Mouse (Mus musculus) heart, embryonic 12.5 days (tissue): ENCODE results near the gene Ctnna3. TPM values are rescaled to one million over a fixed set of nuclear protein-coding genes. Genes with fewer than 3 reads are reported as not detected.
"Not testable (repeated sequence)": the region's sequence is repeated elsewhere in the genome, so short reads cannot be mapped to it uniquely, and the experiment has no call there.

Source experiments
- ATAC-seq: fragments of 200-750 bp; cut with Nextera tagmentation; 2 replicates; pipeline ENCODE4 v1.8.0; 2017; ENCODE audit warnings: moderate TSS enrichment, moderate library complexity; ENCODE audit not compliant: insufficient number of reproducible peaks, low FRiP score
- H3K27ac ChIP-seq: fragments of 300-500 bp; sonication (generic); 2 replicates; pipeline ENCODE4 v1.5.1; 2016; ENCODE audit warnings: mild to moderate bottlenecking, moderate library complexity; ENCODE audit not compliant: poor library complexity, severe bottlenecking
- H3K27me3 ChIP-seq: fragments of 300-500 bp; sonication (generic); replicated peaks from 2 replicates; pipeline ENCODE4 v1.6.1; 2016; ENCODE audit warnings: mild to moderate bottlenecking, moderate library complexity
- H3K36me3 ChIP-seq: fragments of 300-500 bp; sonication (generic); 2 replicates; pipeline ENCODE4 v1.6.1; 2016; ENCODE audit warnings: mild to moderate bottlenecking, moderate library complexity
- H3K4me1 ChIP-seq: fragments of 300-500 bp; sonication (generic); replicated peaks from 2 replicates; pipeline ENCODE4 v1.6.1; 2016; ENCODE audit warnings: mild to moderate bottlenecking
- H3K4me2 ChIP-seq: fragments of 300-500 bp; sonication (generic); 2 replicates; pipeline ENCODE4 v1.6.1; 2016; ENCODE audit warnings: mild to moderate bottlenecking, moderate library complexity
- H3K4me3 ChIP-seq: fragments of 300-500 bp; sonication (generic); 2 replicates; pipeline ENCODE4 v1.5.1; 2016; ENCODE audit warnings: mild to moderate bottlenecking
- H3K9ac ChIP-seq: fragments of 300-500 bp; sonication (generic); 2 replicates; pipeline ENCODE4 v1.6.1; 2016; ENCODE audit warnings: mild to moderate bottlenecking, moderate library complexity
- H3K9me3 ChIP-seq: fragments of 300-500 bp; sonication (generic); replicated peaks from 2 replicates; pipeline ENCODE4 v1.6.1; 2016; ENCODE audit warnings: mild to moderate bottlenecking, moderate library complexity
- WGBS: fragments of 180-500 bp; shearing (Covaris S2); methylation state at CpG from one replicate; pipeline ENCODE4 v1.1.7; 2016; 5-methylcytosine and 5-hydroxymethylcytosine counted together
- polyA plus RNA-seq: library from polyadenylated mRNA; unstranded; fragments of >200 nt; fragmentation: Nextera tagmentation; extraction: Ambion mirVana; gene quantifications from 2 replicates; pipeline ENCODE4 v1.2.1, GENCODE M21; 2016

The Ctnna3 gene
- polyA plus RNA-seq, 1 experiment from 2014 or later: 24.0 TPM

DNA sequence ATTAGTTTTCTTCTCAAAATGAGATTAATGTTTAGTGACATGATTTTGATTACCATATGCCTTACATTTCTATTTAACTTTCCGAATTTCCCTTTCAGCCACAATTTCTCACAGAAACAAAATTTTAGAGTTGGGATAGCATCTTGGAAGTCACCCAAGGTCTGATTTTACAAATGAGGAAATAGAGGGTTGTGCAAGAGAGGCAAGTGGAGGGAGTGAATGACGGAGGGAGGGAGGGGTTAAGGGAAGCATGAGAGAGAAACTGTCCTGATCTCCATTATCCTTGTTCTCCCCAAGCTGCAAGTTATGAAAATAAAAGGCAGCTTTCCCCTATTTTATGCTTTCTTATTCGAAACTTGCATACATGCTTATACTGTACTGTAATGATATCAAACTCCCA lies 943.4 kb downstream of the Ctnna3 start:
- Histone ChIP-seq H3K27ac (no peak overlapping the region), H3K9ac (no peak overlapping the region), H3K9me3 (no peaks in the 10 kb centered on the region), H3K27me3 (no peaks in the 10 kb centered on the region), H3K36me3 (no peaks in the 10 kb centered on the region), H3K4me1 (no peaks in the 10 kb centered on the region), H3K4me3 (no peak overlapping the region), H3K4me2 (no peak overlapping the region)
- WGBS: 69% methylated on average over 3 of the region's 3 CpGs
- no peak for ATAC-seq

DNA sequence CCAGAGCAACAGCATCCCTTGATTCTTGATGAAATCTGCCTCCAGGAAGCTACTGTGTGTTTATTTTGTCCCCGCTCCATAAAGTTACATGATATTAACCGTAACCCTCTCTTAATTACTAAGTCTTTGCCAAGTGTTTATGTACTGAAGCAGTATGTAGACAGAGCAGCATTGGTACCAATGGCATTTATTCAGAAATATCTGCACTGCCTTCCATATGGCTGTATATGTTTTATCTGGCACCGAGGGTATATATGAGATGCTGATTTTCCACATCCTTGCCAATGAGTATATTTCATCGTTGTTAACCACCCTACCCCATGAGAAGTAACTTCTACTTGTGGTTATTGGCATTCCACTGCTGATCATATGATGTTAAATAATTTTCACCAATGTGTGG lies 947.9 kb downstream of the Ctnna3 start:
- H3K27me3 ChIP-seq: no peaks in the 10 kb centered on the region
- no peak for ATAC-seq
- WGBS: 83% methylated on average over 4 of the region's 4 CpGs

GRCm38 (mm10) chr10:64396579-64396978 lies 966.7 kb downstream of the Ctnna3 start:
- Histone ChIP-seq H3K4me1 (no peaks in the 10 kb centered on the region), H3K27me3 (no peaks in the 10 kb centered on the region), H3K9ac (no peak overlapping the region), H3K27ac (no peak overlapping the region), H3K4me2 (no peak overlapping the region), H3K36me3 (no peaks in the 10 kb centered on the region), H3K9me3 (no peaks in the 10 kb centered on the region), H3K4me3 (no peak overlapping the region)
- ATAC-seq: no peak
- WGBS: 75% methylated on average over 2 of the region's 2 CpGs

More for the DNA sequence above, 947.9 kb downstream of the Ctnna3 start:
- Histone ChIP-seq H3K9ac (no peak overlapping the region), H3K4me2 (no peak overlapping the region), H3K36me3 (no peaks in the 10 kb centered on the region), H3K4me1 (no peaks in the 10 kb centered on the region), H3K4me3 (no peak overlapping the region), H3K9me3 (no peaks in the 10 kb centered on the region), H3K27ac (no peak overlapping the region)

DNA sequence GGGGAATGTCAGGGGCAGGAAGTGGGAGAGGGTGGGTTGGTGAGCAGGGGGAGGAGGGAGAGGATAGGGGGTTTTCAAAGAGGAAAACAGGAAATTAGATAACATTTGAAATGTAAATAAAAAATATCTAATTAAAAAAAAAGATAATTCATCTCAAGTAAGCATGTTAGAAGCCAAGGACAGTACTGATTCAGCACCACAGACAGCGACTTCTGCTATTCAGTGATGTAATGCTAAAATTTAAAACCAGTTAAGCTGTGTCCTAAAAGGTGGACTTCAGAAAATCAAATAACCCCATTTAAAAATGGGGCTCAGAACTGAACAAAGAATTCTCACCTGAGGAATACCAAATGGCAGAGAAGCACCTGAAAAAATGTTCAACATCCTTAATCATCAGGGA lies 988.5 kb downstream of the Ctnna3 start:
- not testable (repeated sequence) for H3K9me3 ChIP-seq, H3K27me3 ChIP-seq, H3K4me2 ChIP-seq, H3K9ac ChIP-seq, ATAC-seq, H3K27ac ChIP-seq, H3K4me3 ChIP-seq, H3K36me3 ChIP-seq, H3K4me1 ChIP-seq
- 16% methylated on average over 1 of the region's 1 CpGs for WGBS

DNA sequence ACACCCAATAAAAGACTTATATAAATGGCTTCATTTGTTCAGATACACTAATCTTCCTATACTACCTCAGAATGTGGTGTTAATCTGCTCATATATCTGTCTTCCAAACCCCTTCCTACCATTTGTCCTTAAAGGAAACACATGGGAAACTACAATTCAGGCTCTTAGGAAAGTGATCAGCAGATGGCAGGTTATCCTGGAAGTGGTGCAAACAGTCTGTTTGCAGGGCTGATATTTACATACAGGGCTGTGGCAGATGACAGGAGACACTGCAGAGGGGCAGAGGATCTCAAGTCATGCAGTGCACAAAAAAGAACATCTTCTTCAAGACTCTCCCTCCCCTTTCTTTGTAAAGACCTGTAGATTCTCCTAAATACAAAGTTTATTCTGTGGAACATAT lies 1008.8 kb downstream of the Ctnna3 start:
- Histone ChIP-seq H3K4me1 (no peaks in the 10 kb centered on the region), H3K4me2 (no peak overlapping the region), H3K27me3 (no peaks in the 10 kb centered on the region), H3K36me3 (no peaks in the 10 kb centered on the region), H3K27ac (no peak overlapping the region), H3K4me3 (no peak overlapping the region), H3K9ac (no peak overlapping the region), H3K9me3 (no peaks in the 10 kb centered on the region)
- ATAC-seq: no peak

GRCm38 (mm10) chr10:64448624-64449023 lies 1018.7 kb downstream of the Ctnna3 start:
- Histone ChIP-seq H3K36me3 (no peaks in the 10 kb centered on the region), H3K9ac (no peak overlapping the region), H3K4me2 (no peak overlapping the region), H3K27ac (no peak overlapping the region), H3K27me3 (no peaks in the 10 kb centered on the region), H3K4me1 (no peaks in the 10 kb centered on the region), H3K9me3 (no peaks in the 10 kb centered on the region), H3K4me3 (no peak overlapping the region)
- no peak for ATAC-seq
- 82% methylated on average over 2 of the region's 2 CpGs for WGBS

DNA sequence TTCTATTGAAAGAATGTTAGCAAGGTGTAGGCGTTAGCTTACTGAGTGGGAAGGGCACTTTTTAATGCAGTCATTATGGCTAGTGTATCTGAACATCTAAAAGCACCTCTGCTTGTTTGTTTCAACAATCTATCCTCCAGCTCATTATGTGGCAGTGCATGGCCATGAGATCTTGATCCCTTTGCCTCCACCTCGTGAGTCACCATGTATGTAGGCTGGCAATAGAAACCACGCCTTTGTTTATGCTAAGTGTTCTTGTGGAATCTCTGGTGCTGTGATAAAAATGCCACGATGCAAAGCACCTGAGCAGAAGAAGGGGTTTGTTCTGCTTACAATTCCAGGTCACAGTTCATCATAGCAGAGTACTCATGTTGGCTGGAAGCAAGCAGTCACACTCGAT lies 1053.4 kb downstream of the Ctnna3 start:
- H3K4me3 ChIP-seq: no peak overlapping the region
- ATAC-seq: no peak
- no peak overlapping the region for H3K27ac ChIP-seq
- H3K9ac ChIP-seq: no peak overlapping the region
- no peaks in the 10 kb centered on the region for H3K36me3 ChIP-seq
- WGBS: 73% methylated on average over 5 of the region's 5 CpGs
- H3K9me3 ChIP-seq: no peaks in the 10 kb centered on the region
- no peaks in the 10 kb centered on the region for H3K27me3 ChIP-seq
- H3K4me1 ChIP-seq: no peaks in the 10 kb centered on the region
- no peak overlapping the region for H3K4me2 ChIP-seq

DNA sequence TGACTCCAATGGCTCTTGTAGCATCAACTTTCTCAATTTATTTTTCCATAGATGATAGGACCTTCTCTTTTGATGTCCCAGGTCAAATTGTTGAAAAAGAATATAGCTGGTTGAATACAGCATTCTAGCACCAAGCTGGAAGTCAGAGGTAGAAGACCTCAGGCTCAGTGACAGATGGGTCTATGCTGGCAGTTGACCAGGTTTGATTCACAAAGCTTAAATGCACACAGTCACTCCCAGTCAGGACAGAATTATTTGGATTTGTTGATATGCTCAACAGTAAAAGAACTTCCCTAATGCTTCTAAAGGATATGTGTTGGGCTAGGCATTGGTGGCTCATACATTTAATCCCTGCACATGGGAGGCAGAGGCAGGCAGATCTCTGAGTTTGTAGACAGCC lies 1059.6 kb downstream of the Ctnna3 start:
- H3K36me3 ChIP-seq: no peaks in the 10 kb centered on the region
- no peak overlapping the region for H3K27ac ChIP-seq
- H3K4me3 ChIP-seq: no peak overlapping the region
- no peaks in the 10 kb centered on the region for H3K9me3 ChIP-seq
- ATAC-seq: no peak
- no peak overlapping the region for H3K4me2 ChIP-seq
- H3K4me1 ChIP-seq: no peaks in the 10 kb centered on the region
- no peaks in the 10 kb centered on the region for H3K27me3 ChIP-seq
- no peak overlapping the region for H3K9ac ChIP-seq

DNA sequence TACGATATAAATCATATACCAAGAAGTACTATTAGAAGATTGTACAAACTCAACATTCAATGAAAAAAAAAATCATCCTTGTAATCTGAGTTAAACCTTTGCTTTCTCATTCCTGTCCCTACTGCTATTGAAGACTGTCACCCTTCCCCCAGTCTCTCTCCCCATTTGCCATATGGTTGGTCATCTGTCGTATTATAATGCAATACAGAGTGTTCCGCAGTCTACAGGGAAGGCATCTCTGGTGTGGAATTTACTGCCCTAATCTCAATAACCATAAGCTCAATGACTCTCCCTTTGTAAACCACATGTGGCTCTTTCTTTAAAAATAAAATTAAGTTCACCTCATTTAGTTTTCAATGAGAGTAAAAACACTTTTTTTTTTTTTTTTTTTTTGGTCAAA lies 1113.7 kb downstream of the Ctnna3 start:
- H3K9ac ChIP-seq: no peak overlapping the region
- no peaks in the 10 kb centered on the region for H3K36me3 ChIP-seq
- H3K4me1 ChIP-seq: no peaks in the 10 kb centered on the region
- H3K9me3 ChIP-seq: no peaks in the 10 kb centered on the region
- H3K27ac ChIP-seq: no peak overlapping the region
- ATAC-seq: no peak
- H3K27me3 ChIP-seq: no peaks in the 10 kb centered on the region
- no peak overlapping the region for H3K4me3 ChIP-seq
- WGBS: 80% methylated on average over 3 of the region's 3 CpGs
- H3K4me2 ChIP-seq: no peak overlapping the region

GRCm38 (mm10) chr10:64544389-64544788 lies 1114.5 kb downstream of the Ctnna3 start:
- Histone ChIP-seq H3K4me3 (no peak overlapping the region), H3K4me2 (no peak overlapping the region), H3K27ac (no peak overlapping the region), H3K9ac (no peak overlapping the region), H3K27me3 (no peaks in the 10 kb centered on the region), H3K9me3 (no peaks in the 10 kb centered on the region), H3K36me3 (no peaks in the 10 kb centered on the region), H3K4me1 (no peaks in the 10 kb centered on the region)
- 61% methylated on average over 2 of the region's 2 CpGs for WGBS
- no peak for ATAC-seq

GRCm38 (mm10) chr10:64571311-64571710 lies 1141.4 kb downstream of the Ctnna3 start:
- Histone ChIP-seq H3K4me2 (no peak overlapping the region), H3K36me3 (no peaks in the 10 kb centered on the region), H3K27me3 (no peaks in the 10 kb centered on the region), H3K4me3 (no peak overlapping the region), H3K9me3 (no peaks in the 10 kb centered on the region), H3K9ac (no peak overlapping the region), H3K27ac (no peak overlapping the region), H3K4me1 (no peaks in the 10 kb centered on the region)
- ATAC-seq: no peak
- WGBS: 80% methylated on average over 3 of the region's 3 CpGs

DNA sequence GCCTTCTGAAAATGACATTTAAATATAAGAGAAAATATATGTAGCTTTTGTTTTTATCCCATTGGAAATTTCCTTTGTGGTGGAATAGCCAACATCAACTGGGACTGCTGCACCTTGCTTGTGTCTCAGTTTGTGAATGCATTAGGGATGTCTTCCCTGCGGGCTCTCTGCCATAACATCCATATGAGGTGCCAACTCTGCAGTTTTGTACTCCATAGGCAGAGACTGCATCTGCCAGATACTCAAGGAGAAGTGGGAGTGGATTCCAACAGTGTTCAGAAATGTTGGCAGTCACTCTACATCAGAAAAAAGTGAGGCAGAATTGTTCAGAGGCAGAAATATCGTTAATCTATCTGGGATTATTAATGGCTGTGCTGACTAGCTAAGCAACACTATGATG lies 1158.2 kb downstream of the Ctnna3 start:
- Histone ChIP-seq H3K36me3 (no peaks in the 10 kb centered on the region), H3K4me2 (no peak overlapping the region), H3K27ac (no peak overlapping the region), H3K9me3 (no peaks in the 10 kb centered on the region), H3K4me1 (no peaks in the 10 kb centered on the region), H3K27me3 (no peaks in the 10 kb centered on the region), H3K4me3 (no peak overlapping the region), H3K9ac (no peak overlapping the region)
- no peak for ATAC-seq
- WGBS: 72% methylated on average over 2 of the region's 2 CpGs
